Mouse (Mus musculus) frontal cortex, postnatal 36 days (tissue): Measurements from ENCODE around the gene Slain1.

Experiments used
- DNase-seq, 2 experiments: peaks; one replicate each; pipeline ENCODE4 v3.0.0; 2022; ENCODE audit warnings: low spot score in 2 of 2

Slain1 gene

DNA sequence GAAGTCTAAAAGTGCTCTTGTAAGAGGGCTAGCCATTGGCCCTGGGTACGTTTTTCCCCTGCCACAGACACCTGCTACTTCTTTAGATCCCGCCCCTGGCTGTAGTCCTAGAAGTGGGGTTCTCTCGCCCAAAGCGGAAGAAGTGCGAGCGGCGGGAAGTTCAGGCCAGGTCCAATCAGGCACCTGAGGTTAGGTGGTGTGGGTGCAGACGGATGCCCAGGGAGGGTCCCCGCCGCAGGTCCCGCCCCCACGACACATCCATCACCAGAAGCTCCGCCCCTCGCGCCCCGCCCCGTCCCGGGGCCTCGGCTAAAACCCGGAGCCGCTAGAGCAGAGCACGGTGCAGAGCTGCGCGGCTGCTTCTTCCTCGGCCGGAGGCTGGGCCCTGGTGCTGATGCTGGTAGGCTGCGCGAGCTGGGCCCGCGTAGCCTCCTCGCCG lies at the start of gene Slain1:
Slain1 (plus strand) TSS at position 333 of the 439 bp plus-strand sequence.
- peak; percentile 90 for DNase-seq

- DNase-seq, result no peak
These were observed 42.0 kb upstream of the Slain1 start for GRCm38 (mm10) chr14:103608063-103608462.

DNA sequence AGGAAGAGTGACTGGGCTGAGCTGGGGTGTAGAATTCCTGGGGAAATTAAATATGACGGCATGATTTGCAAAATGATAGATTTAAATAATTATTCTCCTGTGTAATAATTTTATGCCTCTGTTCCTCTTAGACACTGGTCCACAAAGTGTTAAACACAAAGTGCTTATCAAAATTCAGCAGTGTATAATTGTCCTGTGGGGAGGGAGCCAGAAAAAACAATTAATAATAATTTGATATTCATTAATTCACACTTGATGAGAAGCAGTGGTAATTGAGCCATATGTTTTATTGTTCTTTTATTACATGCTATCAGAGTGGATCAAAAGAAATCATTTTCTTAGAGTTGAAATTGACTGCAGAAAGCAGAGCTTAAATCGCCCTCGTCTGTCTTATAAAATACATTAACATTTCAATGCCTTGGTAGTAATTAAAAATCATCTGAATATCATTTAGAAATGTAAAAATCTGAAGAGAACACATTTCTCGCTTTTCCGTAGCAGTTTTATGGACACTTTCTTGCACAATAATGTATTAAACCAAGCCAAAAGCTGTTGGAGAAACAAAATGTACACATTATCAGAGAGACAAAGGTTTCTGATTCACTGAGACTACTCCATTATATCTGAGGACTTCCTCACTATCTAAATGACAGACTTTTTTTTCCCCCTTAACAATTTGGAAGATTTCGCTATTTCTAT lies 36.3 kb upstream of the Slain1 start:
- DNase-seq, result no peak

DNA sequence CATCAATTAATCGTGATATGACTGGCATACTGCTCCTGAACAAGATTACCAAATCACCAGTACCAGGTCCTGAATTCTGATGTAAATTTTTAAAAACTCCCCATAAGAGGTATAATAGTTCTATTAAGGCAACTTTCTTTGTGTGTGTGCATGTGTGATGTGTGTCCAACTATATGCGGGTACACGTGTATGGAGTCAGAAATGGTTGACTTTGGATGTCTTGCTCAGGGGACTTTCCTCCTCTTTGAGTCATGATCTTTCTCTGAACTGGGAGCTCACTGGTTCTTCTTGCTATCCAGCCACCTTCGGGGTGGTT lies 35.8 kb upstream of the Slain1 start:
- no peak for DNase-seq

GRCm38 (mm10) chr14:103619756-103620155 lies 30.3 kb upstream of the Slain1 start:
- DNase-seq, result no peak

GRCm38 (mm10) chr14:103621207-103621606 lies 28.8 kb upstream of the Slain1 start:
- DNase-seq, result no peak

- DNase-seq, result no peak
These were observed 23.9 kb upstream of the Slain1 start for GRCm38 (mm10) chr14:103626100-103626499.

DNA sequence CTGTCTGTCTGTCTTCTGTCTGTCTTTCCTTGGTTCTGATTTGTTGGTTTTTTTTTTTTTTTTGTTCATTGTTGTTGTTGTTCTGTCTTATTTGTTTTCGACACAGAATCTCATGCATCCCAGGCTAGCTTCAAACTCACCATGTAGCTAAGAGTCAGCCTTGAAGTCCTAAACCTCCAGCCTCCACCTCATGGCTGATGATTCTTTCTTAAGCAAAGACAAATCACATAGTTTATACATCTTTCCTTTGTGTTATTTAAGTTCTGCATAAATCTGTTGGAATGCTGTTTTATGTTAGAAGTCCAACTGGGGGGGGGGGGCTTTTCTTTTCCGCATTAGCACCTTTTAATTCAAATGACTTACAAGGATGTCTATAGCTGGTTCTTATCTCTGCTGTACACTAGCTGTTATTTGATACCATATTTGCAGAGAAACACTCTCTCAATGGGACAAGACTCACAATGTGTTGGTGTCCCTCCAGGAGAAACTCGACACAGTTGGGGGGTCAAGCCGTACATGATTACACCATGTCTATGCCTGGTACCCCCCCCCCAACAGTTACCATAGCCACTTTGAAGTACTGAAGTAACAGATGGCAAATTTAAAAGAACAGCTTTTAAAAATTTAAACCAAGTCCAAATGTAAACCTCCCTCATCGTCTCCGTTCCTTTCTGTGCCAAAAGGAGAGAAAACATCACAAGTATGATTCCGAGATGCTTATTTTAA lies 20.2 kb upstream of the Slain1 start:
- no peak for DNase-seq

DNA sequence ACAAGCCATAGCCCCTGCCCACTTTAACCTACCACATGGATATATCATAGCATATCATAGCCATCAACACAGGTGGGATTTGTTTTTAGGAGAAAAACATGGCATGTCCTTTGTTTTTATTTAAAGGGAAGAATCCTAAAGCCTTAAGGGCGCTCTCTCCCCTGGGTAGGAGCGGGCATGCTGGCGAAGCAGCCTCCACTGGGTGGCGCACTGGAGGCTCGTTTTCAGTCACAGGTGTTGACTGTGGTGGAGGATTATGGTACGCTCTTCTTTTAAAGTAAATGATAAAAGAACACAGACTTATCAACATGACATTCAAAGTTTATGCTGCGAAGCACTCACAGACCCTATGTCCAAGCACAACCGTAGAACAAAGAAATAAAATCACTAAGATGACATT lies 19.5 kb upstream of the Slain1 start:
- DNase-seq, result peak; percentile 42 to 47

GRCm38 (mm10) chr14:103643933-103644332 lies 6.1 kb upstream of the Slain1 start:
- DNase-seq, result no peak

DNA sequence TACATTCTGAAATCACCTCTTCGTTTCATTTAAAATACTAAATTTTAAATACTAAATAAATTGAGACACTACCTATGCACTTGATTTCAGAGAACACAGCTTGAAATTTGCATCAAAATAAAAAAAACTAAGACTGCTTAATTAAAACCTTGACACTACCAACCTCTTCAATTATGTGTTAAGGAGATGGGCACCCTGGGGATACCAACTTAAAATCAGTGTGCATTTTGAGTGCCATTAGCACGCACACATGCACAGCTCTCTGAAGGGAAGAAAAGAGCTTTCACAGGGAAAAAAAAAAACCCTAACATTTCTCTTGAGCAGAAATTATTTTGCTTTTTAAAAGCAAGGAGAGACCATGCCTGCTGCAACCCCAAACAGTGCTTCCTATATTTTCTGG lies 2.0 kb upstream of the Slain1 start:
- DNase-seq, result no peak

DNA sequence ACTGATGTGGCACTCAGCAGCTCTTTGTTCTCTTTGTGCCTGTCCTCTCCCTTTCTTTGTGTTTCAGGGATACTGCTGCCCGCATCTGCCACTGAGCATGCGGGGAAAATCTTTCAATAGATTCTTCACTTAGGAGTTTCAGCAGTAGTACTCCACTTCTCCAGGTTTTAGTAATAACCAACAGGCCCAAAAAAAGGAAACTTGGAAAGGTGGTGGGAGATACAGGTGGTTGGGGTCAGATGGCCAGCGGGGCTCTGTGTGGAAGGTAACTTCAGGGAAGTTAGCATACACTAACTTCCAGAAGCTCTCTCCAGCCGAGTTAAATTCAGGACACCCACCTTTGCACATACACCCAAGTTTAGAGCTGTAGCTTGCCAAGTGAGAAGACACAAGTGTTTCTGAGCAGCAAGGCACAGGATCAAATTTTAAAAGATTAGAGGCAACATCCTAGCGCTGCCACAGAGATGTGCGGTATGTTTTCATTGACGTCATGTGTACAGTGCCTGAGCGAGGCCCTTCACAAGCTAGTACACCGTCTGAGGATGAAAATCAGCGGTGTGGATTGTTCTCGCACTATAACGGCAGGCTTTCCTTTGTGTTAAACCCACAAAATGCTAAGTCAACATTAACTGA lies 1.3 kb upstream of the Slain1 start:
- no peak for DNase-seq

- no peak for DNase-seq
These were observed 726 bp upstream of the Slain1 start for GRCm38 (mm10) chr14:103649302-103649701.

DNA sequence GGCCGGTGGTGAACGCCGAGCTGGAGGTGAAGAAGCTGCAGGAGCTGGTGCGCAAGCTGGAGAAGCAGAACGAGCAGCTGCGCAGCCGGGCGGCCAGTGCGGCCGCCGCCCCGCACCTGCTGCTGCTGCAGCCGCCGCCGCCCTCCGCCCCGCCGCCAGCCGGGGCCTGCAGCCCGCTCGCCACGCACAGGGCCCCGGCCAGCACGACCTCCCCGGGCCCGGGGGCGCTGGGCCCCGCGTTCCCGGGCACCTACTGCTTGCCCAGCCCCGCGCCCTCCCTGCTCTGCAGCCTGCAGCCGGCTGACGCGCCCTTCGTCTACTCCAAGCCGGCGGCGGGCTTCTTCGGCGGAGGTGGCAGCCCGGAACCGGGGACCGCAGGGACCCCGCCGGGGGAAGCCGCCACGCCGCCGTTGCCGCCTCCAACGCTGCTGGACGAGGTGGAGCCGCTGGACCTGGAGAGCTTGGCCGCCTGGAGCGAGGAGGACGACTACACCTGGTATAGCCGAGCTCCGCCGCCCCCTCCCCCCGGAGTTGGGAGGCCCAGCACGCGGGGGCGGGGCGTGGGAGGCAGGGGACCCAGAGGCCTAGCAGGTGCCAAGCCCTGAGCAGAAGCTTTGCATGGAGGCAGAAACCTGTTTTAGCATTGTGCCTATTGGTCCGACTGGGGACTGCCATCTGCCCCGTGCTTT lies 529 bp downstream of the Slain1 start:
- DNase-seq, result peak; percentile 63 to 65

- DNase-seq, result no peak
These were observed 1.1 kb downstream of the Slain1 start for GRCm38 (mm10) chr14:103651106-103651505.

- no peak for DNase-seq
These were observed 1.5 kb downstream of the Slain1 start for GRCm38 (mm10) chr14:103651562-103651961.

DNA sequence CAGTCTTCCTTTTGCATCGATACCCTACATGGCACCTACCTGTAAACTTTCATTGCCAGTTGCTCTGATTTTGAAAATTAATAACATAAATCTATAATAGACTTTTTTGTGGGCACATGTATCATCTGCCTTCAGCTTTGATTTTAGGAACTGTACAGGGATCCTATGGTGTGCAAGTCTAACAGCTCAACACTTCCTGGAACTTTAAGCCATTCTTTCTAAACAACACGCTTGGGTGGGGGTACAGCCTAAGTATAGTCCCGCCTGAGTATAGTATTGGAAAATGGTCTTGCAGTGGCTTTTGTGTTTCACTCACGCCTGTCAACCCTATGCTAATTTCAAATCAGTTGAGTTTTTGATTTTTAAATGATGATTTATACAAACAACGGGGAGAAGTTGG lies 2.5 kb downstream of the Slain1 start:
- DNase-seq, result no peak

DNA sequence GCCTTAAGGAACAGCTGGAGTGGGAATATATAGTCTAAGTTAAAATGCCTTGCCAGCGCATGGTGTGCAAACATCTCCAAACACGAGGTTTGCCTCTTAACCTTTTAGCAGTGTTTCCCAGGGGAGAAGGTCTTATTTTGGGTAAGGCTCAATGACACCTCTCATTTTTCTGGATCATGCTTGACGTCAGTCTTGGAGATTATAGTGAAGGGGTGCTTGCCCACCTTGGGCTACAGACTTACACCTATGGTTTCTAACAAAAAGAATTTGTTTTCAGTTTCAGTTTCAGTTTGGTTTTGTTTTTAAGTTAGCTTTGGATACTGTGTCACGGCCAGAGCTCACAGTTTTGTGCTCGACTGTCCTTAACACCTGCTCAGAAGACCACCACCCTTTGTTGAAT lies 3.8 kb downstream of the Slain1 start:
- no peak for DNase-seq

- no peak for DNase-seq
These were observed 5.4 kb downstream of the Slain1 start for GRCm38 (mm10) chr14:103655448-103655847.

DNA sequence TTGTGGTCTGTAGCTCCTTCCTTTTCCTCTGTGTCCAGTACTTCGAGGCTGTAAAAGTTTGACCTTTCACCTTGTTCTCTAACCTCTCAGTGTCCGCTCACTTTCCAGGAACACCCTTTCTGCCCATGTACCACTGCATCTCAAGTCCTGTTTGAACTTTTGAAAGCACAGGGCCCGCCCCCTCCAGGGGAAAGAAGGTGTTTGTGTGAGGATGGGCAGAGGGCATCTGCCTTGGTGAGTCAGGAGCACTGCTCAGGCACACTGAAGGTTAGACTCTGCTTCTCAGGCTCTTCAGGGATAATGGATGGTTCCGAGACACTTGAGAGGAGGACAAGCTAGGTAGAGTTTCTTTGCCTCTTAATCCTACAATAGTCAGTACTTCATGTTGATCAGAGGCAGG lies 7.8 kb downstream of the Slain1 start:
- no peak for DNase-seq

DNA sequence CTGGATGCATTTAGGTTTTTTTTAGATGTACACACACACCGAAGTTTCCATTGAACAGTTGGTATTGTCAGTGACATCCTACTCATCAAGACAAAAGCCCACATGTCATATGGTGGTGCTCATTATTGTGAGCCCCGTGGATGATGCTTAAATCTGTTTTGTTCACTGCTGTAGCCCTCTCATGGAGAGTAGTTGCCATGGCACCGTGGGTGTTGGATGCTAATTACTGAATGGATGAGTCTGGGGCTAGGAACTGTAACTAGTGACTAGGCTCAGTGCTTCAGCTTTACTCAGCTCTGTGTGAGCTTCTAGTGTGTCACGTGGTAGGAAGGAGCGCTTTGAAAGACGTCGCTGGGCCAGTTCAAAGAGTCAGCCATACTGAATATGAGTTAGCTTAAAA lies 13.0 kb downstream of the Slain1 start:
- peak in 1 of 2 experiments; percentile 69 for DNase-seq

DNA sequence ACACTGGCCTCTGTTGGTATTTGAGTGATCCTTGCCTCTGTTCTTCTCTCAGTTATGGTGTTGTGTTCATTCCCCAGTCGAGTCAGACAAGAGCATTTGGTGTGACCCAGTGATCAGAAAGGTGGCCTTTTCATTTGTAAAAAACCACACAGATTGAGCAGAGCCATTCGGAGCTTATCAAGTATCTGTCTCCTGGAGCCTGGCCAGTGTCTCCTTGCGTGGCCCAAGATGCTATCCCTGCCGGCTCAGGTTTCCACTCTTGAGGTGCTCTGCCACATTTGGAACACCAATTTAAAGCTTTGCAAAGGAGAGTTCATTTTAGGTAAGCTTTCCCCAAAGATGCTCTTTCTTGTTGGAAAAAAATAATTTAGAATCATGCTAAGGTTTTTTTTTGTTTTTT lies 14.4 kb downstream of the Slain1 start:
- no peak for DNase-seq
